Mouse (Mus musculus): ENCODE data around the gene Adgre4.
"Not testable (repeated sequence)": the region's sequence is repeated elsewhere in the genome, so short reads cannot be mapped to it uniquely, and the experiment has no call there.

Adgre4 gene

DNA sequence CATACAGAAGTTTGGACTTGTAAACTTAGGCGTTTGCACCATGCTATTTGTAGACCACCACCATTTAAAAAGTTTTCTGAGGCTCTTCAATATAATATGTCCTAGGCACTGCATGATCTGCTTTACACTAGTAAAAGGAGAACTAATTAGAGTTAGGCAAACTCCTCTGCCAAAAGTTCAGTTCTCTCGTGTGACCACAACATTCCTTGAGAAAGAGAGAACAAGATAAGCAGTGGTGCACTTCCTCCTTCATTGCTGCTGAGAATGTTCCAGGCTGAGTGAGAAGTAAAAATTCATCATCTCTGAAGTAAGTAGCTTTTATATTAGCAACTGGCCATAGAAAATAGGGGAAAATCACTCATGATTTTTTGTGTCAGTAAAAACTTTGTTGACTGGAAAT, at the start of gene Adgre4:
TSS of gene Adgre4 (plus strand) at position 199 of the 400 bp plus-strand sequence.
- no peak for DNase-seq (ENCODE audit: low read depth, low spot score)

DNA sequence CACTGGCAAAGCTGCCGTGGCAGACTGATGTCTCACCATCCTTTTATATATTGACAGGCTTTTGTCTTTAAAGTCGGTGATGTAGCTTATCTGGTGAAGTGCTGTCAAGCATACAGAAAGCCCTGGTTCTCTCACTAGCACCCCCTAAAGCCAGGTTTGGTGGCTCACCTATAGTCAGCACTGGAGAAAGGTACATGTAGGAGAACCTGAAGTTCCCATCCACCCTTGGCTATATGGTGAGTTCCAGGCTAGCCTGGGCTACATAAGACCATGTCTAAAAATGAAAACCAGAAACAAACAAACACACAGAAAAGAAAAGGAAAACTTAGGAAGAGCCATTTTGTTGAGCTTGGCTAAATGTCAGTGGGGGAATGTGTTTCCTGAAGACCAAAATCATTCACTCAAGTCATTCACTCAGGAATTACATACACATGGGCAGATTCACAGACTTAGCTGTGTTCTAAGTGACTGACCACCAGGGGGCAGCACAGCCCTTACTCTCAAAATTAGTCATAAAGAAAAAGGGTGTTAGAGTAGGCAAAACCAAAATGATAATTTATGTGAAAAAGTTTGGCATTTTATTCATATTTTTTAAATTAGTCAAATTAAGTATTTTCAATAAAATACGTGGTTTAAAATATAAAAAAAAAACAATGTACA, 47.5 kb upstream of the Adgre4 start:
- peak; percentile 65 for DNase-seq (ENCODE audit: low read depth, low spot score)

DNA sequence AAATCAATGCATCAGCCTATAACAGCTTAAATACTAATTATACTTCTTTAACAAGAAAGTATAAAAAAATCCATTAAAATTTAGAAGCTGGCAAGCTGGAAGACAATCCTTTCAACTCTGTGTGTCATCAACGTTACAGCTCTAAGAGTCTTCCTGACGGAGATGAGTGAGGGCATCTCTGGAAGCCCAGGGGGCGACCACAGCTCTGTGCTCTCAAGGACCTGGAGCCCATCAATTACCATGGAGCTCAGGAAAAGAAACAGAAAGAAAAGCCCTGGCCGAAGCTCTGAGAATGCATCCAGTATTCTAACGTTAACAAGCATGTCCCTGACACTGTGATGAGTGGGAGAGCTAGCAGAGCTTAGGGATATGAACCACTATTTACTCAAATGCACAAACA, 46.9 kb upstream of the Adgre4 start:
- no peak for DNase-seq (ENCODE audit: low read depth, low spot score)

DNA sequence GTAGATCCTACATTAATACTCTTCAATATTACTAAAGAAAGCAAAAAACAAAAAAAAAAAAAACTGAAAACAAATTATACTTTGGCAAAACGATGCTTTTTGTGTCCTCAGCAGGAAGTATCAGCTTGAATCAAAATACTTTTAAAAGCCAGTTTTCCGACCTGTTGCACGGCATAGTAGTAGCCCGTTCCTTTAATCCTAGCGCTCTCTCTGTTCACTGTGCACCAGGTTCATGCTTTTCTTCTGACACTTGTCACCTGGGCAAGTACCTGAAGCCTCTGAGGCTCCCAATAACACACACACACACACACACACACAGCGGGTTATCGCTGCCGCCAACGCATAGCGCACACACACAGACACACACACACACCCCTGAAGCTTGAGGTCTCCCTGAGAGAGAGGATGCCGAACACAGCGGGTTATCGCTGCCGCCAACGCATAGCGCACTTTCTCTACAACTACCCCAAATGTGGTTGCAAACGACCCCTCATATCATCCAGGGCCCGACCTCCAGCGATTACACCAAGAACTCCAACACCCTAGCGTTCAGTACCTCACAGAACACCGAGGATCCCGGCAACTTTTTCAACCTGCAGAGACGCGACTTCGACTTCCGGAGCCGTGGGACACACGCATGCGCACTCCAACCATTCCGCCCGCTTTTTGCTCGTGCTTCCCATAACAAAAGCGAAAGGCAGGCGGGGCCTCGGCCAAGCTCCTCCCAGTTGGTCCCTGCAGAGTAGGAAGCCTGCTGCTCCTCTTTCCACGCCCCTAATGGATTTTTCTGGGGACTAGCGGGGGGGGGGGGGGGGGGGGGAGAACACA, 37.6 kb upstream of the Adgre4 start, which contains the start of gene Pot1b:
TSS of gene Pot1b (minus strand) at position 645 of the 828 bp plus-strand sequence.
- peak; percentile 97 for DNase-seq (ENCODE audit: low read depth, low spot score)

DNA sequence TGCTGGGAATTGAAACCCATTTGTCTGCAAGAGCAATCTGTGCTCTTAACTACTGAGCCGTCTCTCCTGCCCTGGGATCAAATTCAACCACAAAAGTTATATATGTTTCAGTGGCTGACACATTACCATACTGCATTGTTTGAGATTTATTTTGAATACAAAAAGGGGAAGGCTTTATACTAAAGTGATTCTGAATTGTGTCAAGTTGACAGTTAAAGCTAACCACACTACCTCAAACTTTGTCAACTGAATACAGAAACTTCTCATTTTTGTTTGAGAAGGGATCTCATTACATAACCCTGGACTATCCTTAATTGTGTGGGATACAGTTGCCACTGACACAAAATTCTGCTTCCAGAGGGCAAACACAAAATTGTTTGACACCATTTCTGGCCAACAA, 28.5 kb upstream of the Adgre4 start:
- no peak for DNase-seq (ENCODE audit: low read depth, low spot score)

DNA sequence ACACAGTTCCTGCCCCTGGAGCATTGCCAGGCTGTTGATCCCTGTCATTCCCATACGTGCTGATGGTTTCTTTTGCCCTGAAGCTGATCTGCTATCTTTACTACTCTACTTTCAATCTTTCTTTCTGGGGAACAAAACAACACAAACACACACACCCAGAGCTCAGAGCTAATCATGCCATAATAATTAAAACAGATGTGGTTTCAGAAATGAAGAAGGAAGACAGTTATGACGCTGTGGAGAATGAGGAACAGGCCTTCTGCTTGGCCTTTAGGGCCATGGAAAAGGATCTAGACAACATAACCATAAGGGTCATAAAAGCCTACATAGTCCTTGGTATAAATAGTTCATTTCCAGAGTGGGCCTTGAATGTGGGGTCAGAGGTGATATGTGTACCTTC, 27.5 kb upstream of the Adgre4 start:
- DNase-seq (ENCODE audit: low read depth, low spot score) = no peak

DNA sequence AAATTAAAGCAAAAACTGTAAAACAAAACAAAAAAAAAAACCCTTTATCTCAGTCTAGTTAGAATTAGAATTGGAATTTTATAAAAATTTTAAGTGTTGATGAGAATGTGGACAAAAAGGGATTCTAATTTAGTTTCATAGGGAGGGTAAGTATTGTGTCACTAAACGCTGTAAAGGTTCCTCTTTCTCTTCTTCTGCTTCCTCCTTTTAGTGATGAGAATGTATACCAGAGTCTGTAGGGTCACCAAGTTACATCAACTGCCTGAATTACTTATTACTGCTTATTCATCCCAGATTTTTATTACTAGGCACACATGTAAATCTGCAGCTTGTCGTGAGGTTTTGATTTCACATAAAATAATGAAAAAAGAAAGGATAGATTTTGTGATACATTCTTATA, 23.6 kb upstream of the Adgre4 start:
- DNase-seq (ENCODE audit: low read depth, low spot score) = no peak

DNA sequence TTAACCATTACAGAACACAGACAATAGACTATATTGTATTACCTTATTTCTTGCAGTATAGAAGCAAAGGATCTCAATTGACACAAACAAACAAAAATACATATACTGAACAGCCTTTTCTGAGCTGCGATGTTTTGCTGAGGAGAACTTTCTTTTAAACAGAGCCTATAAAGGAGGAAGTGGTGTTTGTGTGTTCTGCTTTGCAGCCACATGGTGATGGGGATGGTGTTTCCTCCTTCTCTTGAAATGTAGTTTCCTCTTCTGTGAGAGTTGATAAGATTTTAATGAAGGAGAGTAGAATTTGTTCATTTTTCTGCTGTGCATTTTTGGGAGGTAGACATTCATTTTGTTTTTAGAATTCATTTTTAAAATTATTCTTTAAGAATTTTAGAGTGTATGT, 13.1 kb upstream of the Adgre4 start:
- no peak for DNase-seq (ENCODE audit: low read depth, low spot score)

DNA sequence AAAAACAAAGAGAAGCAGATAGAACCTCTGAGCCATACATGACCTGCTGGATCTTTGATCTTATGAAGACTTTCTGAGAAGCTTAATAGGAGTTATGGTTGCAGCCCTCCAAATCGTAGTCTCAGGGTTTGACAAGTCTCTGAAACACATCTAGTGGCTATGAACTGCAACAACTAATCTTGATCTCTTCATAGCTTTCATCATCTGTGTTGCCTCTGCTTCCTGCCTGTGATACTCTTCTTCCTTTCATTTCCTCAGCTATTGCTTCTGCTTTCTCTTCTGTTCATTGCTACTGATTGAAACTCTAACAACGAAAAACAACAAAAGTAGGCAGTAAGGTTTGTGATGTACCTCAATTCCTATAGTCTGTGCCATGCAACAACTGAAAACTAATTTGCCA, 1.4 kb downstream of the Adgre4 start:
- no peak for DNase-seq (ENCODE audit: low read depth, low spot score)

DNA sequence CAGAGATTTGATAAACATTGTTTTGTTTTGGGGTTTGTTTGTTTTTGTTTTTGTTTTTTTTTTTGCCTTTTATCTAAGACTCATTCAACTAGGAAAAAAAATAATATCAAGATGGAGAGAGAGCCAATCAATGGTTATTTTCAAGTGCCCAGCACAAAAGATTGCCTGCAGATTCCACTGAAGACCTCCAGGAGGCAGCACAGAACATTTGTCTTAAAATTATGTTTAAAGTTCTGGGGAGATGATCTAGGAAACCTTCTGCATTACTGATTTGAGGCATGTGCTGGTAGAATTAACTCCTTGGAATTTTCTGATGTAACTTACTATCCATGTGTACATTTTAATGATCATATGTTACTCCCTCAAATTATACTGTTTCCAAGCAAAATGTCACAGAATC, 63.9 kb downstream of the Adgre4 start:
- DNase-seq (ENCODE audit: low read depth, low spot score) = no peak

DNA sequence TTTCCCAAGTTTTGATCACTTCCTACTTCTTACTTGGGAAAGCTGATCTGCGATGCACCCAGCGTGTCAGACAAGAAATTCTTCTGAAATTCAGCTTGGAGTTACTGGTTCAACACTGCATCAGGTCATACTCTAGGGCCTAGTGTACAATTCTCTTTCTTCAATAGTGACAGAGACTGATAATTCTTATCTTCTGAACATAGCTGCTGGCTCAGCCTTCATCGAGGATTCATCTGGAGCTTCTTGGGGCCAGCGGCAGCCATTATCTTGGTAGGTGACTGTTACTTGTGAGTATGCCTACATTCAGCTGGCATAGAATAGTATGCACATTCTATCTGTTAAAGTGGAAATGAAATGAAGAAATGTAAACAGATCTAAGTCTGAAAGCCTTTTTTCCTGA, 67.1 kb downstream of the Adgre4 start:
- DNase-seq (ENCODE audit: low read depth, low spot score) = no peak

DNA sequence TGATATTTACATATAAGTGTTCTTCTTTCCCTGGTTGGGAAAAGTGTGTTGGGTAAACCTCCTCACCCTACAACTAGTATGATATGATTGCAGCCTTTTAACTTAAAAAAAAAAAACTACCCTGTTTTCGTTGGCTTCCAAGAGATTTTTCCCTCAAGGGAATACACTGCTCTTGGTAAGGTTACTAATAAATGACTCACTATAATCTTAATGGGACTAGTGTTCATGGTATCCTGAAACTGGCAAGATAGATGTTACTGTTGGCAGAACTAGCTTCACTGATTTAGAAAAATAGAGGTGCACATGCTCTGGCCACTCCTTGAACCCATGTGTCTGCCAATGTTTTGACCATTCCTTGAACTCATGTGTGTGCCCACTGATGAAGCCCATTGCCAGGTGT, 71.8 kb downstream of the Adgre4 start:
- no peak for DNase-seq (ENCODE audit: low read depth, low spot score)

DNA sequence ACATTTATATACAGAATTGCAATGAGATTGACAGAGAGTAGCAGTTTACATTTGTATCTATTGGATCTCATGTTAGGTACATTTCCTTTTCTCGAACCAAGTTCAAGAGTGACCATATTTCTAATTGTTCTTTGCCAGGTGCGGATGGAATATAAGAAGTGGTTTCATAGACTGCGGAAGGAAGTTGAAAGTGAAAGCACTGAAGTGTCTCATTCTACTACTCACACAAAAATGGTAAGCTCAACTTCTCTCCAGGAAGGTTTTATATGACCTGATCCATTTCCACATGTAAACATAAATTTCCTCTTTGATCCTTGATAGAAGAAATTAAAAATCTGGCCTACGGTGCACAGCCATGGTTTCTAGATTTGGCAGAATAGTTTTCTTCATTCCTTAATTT, 93.3 kb downstream of the Adgre4 start:
- no peak for DNase-seq (ENCODE audit: low read depth, low spot score)

DNA sequence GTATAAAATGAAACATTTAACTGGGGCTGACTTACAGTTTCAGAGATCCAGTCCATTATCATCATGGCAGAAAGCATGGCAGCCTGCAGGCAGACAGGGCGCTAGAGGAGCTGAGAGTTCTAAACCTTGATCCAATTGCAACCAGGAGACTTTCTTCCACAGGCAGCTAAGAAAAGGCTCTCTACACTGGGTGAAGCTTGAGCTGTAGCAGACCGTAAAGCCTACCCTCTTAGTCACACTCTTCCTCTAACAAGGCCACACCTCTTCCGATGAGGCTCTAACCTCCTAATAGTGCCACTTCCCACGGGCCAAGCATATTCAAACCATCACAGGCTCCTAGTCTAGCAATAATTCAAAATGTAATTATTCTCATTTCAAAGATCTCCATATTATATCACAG, 127.4 kb downstream of the Adgre4 start:
- DNase-seq (ENCODE audit: low read depth, low spot score) = no peak

DNA sequence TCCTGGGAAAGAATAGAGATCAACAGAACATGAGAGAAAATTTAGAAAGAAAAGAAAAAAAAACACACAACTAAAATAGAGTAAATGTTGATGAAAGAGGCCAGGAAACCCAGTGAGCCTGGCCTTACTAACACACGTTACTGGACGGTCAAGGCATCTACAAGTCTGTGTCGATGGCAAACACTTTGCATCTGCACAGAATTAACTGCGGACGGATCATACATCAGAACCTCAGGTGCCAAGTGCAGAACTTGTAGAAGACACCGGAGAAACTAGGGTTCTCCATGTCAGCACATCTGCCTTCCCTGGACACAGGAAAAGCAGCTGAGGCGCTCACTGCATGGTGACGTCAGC, 128.5 kb downstream of the Adgre4 start:
- DNase-seq (ENCODE audit: low read depth, low spot score) = not testable (repeated sequence)

DNA sequence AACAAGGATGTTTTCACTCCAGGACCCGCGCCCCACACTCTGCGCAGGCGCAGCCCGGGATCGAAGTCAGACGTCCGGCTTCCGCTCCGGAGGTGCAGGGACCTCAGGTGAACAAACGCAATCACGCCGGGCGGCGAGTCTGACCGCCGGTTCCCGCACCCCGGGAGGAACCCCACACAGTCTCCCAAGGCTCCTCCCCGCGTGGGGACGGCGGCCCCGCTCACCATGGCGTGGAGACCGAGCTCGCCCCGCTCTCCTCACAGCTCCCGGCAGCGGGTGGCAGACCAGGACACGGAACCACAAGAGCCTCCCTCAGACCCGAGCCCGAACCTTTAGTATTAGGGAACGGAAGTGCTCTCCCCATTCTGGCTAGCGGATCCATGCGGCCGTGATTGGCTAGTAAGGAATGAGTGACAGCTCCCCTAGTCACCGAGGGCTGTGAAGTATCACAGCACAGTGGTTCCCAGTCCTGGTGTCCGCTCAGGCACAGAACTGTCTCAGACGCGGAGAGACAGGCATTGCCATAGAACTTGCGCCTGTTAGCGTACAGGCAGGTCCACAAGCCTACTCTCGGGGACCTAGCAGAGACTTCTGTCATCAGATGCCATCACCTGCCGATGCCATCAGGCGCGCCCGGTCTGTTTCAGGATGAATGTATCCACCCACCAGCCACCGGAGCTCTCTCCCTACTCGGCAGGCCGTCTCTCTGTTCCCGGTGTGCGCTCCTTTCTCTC, 129.0 kb downstream of the Adgre4 start, which contains the start of gene Zfp119a:
TSS of gene Zfp119a (minus strand) at position 295 of the 734 bp plus-strand sequence.
- DNase-seq (ENCODE audit: low read depth, low spot score) = peak; percentile 65

DNA sequence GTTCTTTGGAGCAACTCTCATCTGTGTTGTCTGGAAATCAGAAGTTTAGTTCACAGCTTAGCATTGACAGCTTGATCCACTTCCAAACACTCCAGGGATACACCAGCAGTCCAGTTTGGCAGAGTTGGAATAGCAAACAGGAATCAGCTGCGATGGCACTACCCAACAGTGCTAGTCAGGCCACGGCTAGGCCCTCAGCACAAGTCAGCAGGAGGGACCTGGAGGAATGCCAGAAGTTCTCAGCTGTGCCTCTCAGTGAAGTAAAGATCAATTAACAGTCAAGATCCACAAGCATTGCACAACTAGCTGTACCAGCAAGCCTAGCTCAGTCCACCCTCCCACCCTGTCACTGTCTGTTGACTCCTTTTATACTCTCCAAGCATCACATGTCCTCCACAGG, 133.8 kb downstream of the Adgre4 start:
- no peak for DNase-seq (ENCODE audit: low read depth, low spot score)

DNA sequence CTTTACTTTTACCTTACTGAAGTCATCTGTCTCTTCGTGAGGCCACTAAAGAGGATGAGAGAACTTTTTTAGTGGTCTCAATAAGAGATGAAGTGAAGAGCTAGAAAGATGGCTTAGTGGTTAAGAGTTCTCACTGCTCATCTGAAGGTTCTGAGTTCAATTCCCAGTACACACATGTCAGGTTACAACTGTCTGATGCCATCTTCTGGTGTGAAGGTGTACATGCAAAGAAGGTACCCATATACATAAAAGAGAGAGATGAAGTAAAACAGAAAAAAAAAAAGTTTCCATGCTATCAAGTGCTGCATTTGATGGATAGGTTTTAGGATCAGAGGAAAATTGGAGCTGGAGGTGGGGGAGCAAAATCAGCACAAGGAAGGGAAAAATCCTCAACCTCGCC, 135.1 kb downstream of the Adgre4 start:
- no peak for DNase-seq (ENCODE audit: low read depth, low spot score)

DNA sequence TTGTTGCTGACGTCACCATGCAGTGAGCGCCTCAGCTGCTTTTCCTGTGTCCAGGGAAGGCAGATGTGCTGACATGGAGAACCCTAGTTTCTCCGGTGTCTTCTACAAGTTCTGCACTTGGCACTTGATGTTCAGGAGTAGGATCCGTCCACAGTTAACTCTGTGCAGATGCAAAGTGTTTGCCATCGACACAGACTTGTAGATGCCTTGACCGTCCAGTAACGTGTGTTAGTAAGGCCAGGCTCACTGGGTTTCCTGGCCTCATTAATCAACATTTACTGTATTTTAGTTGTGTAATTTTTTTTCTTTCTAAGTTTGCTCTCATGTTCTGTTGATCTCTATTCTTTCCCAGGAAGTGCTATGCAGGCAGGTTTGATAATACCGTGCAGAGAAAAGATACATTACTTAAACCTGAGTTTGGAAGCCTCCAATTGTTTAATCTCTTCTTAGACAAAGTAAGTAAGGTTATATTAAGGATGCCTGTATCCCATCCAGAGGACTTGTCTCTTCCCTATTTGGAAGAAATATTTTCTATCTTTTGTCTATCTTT, 142.7 kb downstream of the Adgre4 start:
- not testable (repeated sequence) for DNase-seq (ENCODE audit: low read depth, low spot score)

DNA sequence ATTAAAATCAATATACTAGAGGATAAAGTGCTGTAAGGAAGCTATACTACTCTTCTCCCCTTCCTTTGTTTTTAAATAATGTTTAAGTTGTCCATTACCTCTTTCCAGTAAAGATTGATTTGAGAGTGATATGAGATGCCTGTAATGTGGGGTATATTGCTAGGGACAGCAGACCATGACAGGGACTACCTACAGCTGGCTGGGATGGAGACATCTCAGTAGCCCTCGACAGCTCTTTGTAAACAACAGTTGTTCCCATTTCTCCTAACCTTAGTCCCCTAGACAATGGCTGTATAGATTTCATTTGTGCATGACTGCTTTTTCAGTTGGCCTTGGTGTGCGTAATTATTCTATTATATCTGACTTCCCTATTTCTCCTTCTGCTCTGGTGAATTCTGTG, 153.3 kb downstream of the Adgre4 start:
- DNase-seq (ENCODE audit: low read depth, low spot score) = no peak
